Mouse (Mus musculus): Measurements from ENCODE around the gene 1700023F06Rik.

Gene 1700023F06Rik

DNA sequence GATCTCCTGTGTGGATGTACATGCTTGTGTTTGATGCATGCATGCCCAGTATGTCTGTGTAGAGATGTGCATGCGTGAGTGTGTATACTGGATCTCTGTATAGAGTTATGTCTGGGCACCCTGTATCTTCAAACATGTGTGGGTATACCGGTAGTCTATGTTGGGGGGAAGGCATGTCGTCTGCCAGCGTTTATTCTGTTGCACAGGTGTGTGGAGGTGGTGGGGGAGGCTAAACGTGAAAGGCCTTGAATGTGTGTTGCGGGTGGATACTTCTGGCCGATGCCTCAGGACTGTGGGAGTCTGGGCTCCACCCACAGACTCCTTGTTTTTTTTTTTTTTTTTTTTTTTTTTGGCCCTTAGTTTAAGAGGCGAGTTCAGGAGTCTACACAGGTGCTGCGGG is 27.0 kb downstream of the 1700023F06Rik start:
- DNase-seq = no peak

DNA sequence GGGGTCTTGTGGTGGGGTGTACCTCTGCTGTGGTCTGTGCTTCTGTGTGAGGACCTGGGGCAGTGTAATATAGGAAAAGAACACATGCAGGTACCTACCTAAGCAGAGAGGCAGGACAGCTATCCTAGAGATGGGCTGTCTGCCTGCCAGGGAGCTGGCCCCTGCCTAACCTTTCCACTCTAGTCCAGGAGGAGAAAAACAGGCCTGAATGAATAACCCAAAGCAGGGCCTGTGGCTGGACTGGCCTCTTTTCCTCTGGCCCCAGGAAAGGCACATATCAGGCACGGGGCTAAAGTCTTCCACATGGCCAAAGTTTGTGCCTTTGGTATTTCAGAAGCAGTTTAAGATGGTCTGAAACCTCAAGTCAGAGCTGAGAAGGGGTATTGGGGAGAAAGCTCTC is 27.9 kb downstream of the 1700023F06Rik start:
- no peak for DNase-seq

DNA sequence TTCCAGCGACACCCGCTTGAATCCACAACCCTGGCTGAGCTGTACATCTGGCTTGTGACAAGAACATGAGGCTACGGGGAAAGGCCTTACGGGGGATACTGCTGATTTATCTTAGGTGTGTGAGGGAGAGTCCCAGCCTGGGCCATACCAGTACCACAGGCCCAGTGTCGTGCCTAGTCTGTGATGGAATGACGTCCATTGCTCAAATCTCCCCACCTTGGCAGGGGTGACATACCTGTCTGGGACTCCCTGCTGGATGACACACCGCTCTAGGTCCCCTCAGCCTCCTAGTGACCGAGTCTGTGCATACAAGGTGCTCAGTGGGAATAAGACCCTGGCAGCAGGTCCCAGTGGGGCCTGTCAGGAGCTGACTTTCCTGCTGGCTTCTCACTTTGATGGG is 29.6 kb downstream of the 1700023F06Rik start:
- DNase-seq = no peak

DNA sequence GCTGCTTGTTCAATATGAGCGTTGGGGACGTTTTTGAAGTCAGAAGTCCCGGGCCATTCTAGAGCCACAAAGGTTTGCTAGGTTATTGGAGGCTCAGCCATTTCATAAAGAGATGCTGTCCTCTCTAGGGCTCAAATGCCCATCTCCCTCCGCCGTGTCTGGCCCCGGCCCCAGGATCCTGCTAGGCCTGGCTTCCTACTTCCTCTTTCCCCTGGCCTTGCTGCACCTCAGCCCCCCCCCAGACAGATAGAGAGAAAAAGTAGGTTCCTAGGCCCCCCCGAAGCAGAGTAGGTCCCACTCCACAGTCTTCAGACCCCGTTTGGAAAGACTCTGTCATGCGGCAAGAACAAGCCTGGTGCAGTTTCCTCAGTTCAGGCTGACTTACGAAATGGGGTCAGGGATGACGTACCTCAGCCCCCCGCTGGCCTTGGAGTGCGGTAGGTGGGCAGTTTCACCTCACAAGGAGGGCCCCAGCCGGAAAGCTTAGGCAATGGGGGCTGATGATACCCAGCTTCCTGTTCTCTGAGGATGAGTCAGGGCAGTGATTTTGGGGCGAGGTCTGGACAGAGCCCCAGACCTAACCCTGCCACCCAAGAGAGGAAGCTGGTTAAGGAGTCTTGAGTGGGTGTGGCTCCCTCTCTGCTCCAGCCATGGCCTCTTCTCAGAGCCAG is 30.4 kb downstream of the 1700023F06Rik start:
- DNase-seq = no peak

DNA sequence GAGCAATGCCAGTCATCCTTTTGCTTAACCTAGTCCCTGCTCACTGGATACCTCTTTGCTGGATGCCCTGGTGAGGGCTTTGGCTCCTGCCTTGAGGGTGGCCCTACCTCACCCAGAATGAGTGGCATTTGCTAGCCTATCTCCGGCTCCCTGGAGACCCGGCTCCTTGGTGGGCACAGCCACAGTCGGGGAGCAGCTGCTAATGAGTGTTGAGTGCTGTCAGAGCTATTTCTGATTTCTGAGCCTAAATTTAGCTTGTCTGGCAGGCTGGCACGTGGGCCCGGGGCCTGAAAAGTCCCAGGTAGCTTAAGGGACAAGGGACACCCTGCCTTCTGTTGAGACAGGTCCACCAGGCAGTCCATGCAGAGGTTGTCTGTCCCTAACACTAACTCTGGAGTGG is 31.1 kb downstream of the 1700023F06Rik start:
- no peak for DNase-seq

DNA sequence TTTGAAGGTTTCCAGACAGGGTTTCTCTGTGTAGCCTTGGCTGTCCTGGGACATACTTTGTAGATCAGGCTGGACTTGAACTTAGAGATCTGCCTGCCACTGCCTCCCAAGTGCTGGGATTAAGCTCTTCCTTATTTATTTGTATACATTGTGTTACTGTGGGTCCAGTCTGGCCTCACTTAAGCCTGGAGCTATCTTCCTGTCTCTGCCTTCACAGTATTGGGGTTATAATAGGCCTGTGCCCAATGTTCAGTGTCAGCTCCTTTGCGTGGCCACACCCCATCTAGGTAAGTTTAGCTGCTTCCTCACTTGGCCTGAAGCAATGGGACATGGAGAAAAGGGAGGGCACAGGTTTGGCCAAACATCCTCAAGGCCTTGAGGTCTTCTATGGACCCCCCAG is 31.8 kb downstream of the 1700023F06Rik start:
- no peak for DNase-seq

DNA sequence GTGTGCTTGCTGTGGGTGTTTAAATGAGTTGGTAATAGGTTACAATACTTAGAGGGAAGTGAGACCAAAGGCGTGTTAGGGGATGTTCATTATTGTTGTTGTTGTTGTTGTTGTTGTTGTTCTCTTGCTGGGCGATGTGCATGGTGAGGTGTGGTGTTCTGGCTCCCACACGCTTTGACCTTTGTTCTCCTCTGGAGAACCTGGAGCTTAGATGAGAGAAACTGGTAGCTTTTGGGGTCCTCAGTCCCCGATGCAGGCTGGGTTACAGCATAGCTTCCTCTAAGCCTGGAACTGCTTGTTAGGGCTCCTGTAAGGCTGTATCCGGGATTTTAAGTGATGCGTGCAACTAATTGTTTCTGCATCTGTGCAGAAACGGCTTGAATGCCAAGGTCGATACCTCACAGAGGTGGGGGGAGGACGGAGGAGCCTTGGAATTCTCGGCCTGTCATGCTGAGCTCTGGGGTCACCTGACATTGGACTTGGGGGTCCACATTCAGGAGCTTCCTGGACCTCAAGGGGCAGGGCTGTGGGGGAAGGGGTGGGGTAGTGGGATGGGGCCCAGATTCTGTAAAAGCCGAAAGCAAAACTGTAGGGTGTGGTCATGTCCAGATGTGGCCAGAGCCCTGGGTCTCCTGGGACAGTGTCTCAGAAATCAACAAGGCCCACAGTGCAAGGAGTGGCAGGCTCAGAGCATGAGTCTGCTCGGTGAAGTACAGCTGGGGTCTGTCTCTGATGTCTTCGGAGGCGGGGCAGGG is 32.5 kb downstream of the 1700023F06Rik start:
- DNase-seq = no peak

DNA sequence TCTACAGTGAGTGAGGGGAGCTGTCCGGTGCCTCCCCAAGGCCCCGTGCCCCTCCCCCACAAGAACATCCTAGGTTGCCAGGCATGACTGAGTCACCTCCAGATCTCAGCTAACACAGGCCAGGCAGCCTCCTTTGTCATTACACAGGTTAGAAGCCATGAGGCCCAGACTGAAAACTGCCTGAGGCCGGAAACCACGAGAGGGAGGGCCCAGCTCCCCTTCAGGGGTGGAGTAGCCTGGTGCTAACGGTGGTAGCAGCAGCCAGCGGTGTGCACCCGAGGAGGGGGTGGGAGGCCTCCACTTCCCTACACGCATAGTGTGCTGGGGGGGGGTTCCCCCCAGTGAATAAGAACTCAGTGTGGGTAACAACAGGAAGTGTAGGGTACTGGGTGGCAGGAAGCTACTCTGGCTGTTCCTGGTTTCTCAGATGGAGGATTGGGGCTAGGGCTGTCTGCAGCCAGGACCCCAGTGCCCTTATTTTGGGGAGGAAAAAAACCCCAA is 33.4 kb downstream of the 1700023F06Rik start:
- DNase-seq = peak; percentile 83 to 93

DNA sequence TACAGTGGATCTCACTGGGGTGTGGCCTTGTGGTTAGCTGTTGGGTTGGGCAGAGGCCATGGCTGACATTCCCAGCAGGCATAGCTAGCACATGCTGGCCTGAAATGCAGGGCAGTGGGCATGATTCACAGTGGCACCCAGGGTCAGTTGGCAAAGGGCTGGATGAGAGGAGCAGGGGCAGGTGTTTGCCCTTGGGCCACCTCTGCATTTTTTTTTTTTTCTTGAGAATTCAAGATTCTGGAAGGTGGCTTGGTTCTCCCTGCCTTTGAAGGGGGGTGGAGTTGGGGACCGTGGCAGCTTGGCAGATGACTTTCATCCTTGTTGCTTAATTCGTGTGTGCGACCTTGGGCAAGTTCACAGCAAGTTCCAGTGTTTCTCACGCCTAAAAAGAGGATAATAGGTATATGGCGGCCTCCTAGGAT is 33.9 kb downstream of the 1700023F06Rik start:
- DNase-seq = no peak

DNA sequence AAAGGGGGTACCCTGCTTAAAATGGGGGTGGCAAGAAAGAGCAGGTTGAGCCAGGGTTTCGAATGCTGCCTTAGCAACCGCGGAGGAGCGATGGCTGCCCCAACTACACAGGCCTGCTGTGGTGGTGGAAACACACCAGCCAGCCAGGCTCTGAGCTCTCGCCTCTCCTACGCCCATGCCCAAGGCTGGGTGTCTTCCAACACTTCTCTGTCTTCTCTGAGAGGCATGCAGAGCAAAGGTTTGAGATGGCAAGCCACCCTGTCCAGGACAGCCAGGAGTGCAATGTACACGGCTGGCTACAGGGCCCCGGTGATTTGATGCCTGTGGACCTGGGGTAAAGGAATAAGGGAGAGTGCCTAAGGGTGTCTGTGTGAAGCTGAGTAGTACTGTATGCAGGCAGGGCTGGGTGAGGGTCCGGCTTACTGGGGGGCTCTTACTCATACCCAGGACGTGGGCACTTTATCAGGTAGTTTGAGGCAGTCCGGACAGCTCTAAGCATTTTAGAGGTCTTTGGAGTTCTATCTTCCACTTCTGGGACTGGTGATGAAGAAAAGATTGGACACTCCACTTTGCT is 34.5 kb downstream of the 1700023F06Rik start:
- no peak for DNase-seq

DNA sequence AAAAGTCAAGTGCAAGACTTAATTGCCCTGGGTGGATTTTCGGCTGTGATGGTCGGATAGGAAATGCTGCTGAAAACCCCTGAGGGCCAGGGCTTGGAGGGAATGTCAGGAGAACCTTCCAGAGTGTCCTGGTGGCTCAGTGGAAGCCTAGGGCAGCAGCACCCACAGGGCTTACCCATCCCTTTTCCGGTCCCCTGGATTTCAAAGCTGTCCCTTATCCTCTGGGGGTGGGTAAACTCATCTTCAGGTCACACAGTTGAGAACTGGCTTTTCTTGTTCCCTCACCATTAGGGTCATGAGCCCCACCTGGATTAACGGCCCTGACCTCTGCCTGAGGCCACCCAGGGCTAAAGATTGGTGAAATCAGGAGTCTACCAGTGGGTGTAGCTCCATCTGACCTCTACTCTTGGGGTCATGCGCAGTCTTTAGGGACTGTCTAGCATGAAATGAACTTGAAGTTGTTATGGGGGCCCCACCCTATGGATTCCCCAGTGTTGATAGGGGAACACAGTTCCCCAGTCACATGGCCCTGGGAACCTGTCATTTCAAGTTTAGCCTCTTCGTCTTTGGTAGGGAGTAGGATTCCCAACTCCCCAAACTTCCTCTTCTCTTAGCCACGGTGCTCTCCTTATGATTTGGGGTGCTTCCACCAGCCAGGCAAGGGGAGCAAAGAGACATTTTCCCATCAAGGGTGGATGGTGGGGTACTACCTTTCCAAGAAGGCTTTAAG is 35.2 kb downstream of the 1700023F06Rik start:
- no peak for DNase-seq

DNA sequence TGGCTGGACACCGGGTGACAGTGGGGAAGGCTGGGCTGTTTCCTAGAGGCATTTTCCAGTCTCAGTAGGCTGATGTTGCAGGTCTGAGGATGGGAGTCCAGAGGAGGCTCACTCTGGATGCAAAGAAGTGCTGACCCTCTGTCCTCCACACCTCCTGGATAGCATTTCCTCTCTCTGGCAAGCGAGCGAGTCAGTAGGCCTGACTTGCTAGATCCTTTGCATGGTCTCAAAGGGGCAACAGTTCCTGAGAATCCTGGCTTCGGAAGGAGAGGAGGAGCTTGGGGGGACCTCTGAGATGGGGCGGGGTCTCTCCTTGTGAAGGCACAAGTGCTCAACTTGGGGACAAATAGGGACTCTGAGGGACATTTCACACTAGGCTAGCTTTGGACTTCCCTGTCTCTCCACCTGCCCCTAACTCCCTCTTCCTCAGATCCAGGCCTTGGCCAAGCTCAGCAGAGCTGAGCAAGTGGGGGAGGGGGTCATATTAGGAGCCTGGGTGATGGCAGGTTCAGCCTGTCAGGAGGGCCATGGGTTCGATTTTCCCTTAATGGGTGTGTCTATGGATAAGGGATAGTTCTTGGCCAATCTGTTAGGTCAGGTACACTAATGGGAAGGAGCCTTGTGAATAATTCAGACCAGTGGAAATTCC is 35.8 kb downstream of the 1700023F06Rik start:
- no peak for DNase-seq

DNA sequence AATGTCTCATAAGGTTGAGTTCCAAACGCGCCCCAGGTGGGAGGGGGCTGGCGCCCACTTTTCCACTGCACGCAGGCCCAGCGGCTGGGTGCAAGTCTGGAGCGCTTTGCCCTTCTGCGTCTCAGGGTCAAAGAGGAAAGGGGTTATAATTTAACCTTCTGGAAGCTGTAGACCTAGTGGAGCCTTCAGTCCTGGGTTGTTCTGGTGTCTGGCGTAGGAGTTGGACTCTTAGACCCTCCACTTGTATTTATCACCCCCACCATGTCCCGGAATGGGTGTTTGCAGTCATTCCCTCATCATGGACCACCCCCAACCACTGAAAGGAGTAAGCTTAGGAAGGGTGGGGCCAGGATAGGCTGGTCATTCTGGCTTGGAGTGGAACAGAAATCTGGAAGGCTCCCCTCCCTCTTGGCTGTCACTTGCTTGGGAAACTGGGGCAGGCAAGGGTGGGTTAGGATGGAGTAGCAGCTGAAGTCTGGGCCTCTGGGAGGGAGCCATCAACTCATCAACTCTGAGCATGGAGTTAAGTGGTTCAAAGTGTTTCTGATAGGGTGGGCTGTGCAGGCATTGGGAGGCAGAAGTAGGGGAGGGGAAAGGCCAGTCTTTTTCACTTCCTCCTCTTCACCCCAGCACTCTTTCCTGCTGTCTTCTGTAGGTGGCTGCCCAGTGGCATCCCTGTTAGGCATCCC is 36.5 kb downstream of the 1700023F06Rik start:
- DNase-seq = peak in 1 of 2 experiments; percentile 49

DNA sequence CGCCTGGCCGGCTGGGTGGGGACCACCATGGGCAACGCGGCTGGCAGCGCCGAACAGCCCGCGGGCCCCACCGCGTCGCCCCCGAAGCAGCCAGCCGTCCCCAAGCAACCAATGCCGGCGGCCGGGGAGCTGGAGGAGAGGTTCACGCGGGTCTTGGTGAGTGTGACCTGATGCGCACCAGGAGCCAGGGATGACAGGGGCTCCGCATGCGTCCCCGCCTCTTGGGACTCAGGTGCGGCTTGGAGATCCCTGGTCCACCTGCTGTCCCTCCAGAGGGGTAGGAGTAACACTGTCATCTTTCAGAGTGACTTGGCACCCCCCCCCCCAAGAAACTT is 37.1 kb downstream of the 1700023F06Rik start:
- no peak for DNase-seq

DNA sequence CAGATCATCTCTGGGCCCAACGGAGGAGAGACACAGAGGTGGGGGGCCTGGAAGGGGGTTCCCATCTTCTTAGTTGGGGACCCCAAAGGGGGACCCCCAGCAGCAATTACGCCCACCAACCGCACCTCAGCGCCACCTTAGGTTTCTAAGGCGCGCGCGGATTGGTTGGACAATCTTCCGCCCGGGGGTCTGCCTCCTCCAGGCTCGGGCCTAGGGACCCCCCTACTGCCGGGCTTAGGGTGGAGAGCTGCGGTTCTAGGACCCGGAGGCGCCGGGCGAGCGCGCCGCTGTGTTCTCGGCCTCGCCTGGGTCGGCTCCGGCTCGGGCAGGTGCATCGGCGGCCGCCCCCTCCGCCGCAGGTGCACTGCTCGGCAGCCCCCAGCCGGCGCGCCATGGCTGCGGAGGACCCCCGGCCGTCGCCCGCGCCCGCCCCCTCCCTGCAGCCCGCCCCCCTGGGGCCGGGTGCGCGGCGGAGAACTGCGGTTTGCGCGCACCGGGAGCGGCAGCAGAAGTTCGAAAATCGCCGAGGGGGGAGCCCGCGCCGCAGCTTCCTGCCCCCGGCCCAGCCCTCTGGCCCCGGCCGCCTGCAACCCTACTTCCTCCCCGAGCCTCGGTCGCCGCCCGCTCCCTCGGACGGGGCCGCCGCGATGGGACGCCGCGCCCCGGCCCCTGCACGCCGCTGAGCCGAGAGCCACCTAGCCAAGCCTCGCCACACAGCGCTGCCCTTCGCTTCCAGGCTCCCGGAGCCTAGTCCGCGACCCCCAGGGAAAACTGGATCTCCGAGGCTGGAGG is 37.7 kb downstream of the 1700023F06Rik start, which contains the start of gene Fmnl1:
Gene Fmnl1 (plus strand): TSS at position 614 of the 792 bp plus-strand sequence.
- DNase-seq = peak; percentile 78 to 84

DNA sequence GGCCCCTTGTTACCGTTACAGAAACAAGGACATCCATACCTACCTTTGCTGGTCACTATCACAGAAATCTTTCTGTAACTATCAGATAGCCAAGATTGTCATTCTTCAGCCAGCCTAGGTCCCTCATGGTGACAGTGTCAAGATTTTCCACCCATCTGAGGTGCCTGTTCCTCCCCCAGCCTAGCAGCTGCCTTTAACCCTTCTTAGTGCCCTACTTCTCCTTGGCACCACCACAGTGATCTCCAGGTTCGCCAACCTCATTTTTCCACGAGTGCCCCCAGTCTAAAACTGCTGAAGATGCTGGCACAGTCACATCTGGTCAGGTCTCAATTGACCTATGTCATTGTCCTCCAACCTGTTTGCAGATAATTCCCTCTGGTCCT is 38.3 kb downstream of the 1700023F06Rik start:
- no peak for DNase-seq

DNA sequence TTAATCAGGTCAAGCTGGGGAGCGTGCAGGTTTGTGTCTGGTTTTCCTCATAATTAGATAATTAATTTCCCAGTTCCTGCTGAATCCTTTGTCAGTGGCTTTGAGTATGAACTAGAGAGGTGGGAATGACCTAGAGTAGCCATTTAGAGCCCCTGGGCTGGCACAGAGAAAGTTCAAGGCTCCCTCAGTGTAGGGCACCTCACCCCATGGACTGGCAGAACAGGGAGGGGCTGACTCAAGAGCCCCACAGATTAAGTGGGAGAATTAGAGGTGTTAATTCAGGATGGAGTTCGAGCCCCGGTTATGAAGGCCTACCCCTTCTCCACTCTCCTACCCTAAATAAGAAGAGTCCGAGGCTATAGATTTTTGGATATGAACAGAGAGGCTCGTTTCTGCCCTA is 38.7 kb downstream of the 1700023F06Rik start:
- DNase-seq = no peak

DNA sequence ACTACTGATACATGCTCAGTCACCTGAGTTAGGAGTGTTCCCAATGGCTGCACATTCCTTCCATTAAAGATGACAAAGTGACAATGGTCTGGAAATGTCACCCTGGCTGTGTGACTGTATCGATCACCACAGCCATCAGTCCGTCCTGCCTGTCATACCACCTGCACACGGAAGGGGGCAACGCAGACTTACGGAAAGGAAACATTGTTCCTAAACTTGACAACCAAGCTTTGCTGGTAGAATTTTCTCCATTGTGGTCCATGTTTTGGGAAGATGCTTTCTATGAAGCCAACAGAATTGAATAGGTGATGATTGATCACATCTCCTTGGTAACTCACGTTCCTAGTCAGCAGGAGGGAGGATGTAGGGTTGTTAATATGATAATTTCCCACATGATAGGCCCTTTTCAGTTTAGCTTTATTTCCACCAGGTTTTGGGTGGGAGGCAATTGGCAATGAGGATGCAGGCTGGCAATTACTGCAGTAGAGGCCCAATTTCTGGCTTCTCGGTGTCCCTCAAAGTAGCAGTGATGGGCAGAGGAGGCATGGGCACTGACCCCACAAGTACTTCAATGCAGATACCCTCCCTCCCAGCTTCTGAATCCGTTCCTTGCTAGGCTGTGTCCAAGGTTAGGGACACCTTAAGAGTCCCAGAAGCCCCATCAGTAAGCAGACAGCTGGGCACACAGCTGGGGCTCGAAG is 39.5 kb downstream of the 1700023F06Rik start:
- peak; percentile 70 to 81 for DNase-seq

DNA sequence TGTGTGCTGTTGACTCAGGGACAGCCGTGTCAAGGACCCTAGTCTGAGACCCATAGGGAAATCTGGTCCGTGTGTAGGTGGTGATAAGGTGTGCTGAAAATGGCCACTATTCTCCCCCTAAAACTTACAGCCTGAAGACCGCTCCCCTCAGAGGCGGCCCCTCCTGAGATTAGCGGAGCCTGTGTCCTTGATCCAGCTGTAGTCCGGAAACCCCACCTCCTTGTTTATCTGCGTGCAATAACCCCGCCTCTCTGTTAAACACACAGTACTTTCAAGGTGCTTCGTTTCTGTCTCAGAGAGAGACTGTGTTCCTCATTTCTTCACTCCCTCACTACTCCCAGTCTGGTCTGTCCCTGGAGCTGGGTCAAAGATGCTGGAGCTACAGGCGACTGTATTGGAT is 44.0 kb downstream of the 1700023F06Rik start:
- DNase-seq = no peak

DNA sequence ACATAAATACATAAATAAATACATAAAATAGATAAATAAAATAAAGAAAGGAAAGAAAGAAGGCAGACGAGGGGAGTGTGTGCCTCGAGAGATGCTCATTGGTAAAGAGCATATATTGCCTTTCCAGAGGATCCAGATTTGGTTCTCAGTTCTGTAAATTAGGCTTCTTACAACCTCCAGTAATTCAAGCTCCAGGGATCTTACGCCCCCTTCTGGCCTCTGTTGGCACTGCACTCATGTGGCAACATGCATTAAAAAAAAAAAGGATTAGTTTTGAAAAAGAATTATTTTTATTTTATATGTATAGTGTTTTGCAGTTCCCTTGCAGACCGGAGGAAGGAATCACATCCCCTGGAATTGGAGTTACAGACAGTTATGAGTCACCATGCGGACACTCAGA is 46.2 kb downstream of the 1700023F06Rik start:
- no peak for DNase-seq

DNA sequence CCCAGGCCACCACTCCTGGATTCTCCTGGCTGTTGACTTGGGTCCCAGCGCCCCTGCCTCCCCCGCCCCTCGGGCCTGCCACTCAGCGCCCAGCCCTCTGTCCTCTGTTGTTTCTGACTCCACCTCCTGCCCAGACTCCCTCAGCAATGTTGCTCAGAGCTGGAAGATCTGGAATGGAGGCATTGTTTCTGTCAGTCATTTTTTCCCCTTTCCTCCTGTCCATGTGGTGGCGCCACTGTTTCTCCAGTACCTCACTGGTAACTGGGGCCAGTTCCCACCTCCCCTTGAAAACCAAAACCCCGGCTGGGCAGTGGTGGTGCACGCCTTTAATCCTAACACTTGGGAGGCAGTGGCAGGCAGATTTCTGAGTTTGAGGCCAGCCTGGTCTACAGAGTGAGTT is 46.9 kb downstream of the 1700023F06Rik start:
- DNase-seq = no peak

Measured in spleen, adult 18-20 months (tissue).